Mouse (Mus musculus): ENCODE data around the gene Psma6. TPM values are rescaled to one million over a fixed set of nuclear protein-coding genes. Genes with fewer than 3 reads are reported as not detected.

The Psma6 gene
- polyA plus RNA-seq, 1 experiment from 2014 or later, result 528 TPM

DNA sequence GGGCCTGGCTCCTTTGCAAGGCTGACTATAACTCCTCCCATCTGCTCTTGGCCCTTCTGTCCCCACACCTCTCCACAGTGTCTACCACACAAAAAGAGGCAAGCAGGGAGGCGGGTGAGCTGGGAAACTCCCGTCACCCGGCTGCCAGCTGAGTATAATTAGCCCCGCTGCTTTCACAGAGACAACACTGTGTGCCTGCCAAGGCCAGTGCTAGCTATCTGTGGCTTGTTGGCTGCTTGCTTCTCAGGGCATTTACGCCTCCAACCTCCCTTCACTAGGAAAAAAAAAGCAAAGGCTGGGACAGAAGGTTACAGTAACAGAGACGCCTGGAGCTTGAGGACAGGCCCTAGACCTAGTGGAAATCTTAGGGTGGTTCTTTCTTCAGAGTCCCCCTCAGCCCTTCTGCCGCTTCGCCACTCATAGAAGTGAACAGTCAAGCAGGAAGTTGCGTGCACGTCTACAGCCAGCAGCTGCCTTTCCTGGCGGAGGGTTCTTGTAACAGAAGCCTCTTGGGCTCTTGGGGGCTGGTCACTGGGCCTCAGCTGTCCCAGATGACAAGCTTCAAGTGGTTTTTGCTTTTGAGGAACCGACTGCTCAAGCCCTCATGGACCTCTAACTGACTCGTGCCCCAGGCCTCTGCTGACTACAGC, 62.8 kb downstream of the Psma6 start:
- 33% methylated on average over 13 of the region's 13 CpGs for WGBS
- no peaks in the 10 kb centered on the region for H3K9me3 ChIP-seq
- DNase-seq (ENCODE audit: low spot score), result peak; percentile 64
- peak overlapping the region; percentile 83 for H3K27ac ChIP-seq
- H3K4me1 ChIP-seq (replicated peaks), result peaks cover 50% of the 10 kb centered on the region
- H3K4me3 ChIP-seq, result no peak overlapping the region
- H3K36me3 ChIP-seq, result no peaks in the 10 kb centered on the region
- H3K27me3 ChIP-seq (ENCODE audit: insufficient read depth, poor library complexity, severe bottlenecking), result no peaks in the 10 kb centered on the region

- no peaks in the 10 kb centered on the region for H3K27me3 ChIP-seq (ENCODE audit: insufficient read depth, poor library complexity, severe bottlenecking)
- no peak overlapping the region for H3K4me3 ChIP-seq
- H3K4me1 ChIP-seq (replicated peaks), result peaks cover 51% of the 10 kb centered on the region
- H3K36me3 ChIP-seq, result no peaks in the 10 kb centered on the region
- H3K9me3 ChIP-seq, result no peaks in the 10 kb centered on the region
- no peak for DNase-seq (ENCODE audit: low spot score)
- WGBS, result 75% methylated on average over 11 of the region's 11 CpGs
- peak overlapping the region; percentile 83 for H3K27ac ChIP-seq
These were observed 63.4 kb downstream of the Psma6 start for GRCm38 (mm10) chr12:55447396-55447760.

DNA sequence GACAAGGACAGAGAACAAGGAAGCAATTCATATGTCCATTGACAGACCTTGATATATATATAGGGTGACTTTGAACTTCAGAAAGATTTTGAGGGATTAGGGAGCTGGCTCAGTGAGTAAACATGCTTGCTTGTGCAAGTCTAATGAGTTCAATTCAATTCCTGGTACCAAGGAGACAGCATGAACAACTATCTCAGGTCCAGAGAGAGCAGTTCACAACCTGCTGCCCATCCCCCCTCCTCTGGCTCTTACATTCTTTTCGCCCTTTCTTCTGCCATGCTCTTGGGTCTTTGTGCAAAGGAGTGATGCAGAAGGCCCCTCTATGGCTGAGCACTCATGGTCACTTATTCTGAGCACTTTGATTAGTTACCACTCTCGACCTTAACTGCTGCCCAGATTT, 64.4 kb downstream of the Psma6 start:
- H3K4me3 ChIP-seq, result no peak overlapping the region
- H3K36me3 ChIP-seq, result no peaks in the 10 kb centered on the region
- H3K27me3 ChIP-seq (ENCODE audit: insufficient read depth, poor library complexity, severe bottlenecking), result no peaks in the 10 kb centered on the region
- H3K27ac ChIP-seq, result no peak overlapping the region
- no peak for DNase-seq (ENCODE audit: low spot score)
- no peaks in the 10 kb centered on the region for H3K9me3 ChIP-seq
- peaks cover 52% of the 10 kb centered on the region for H3K4me1 ChIP-seq (replicated peaks)
- 78% methylated on average over 2 of the region's 2 CpGs for WGBS

- Histone ChIP-seq H3K9me3 (no peaks in the 10 kb centered on the region), H3K36me3 (no peaks in the 10 kb centered on the region), H3K27ac (no peak overlapping the region), H3K4me1 (replicated peaks) (peaks cover 49% of the 10 kb centered on the region), H3K27me3 (ENCODE audit: insufficient read depth, poor library complexity, severe bottlenecking) (no peaks in the 10 kb centered on the region), H3K4me3 (no peak overlapping the region)
- WGBS, result 94% methylated on average over 2 of the region's 2 CpGs
- DNase-seq (ENCODE audit: low spot score), result no peak
These were observed 65.0 kb downstream of the Psma6 start for GRCm38 (mm10) chr12:55449048-55449447.

- no peaks in the 10 kb centered on the region for H3K9me3 ChIP-seq
- no peaks in the 10 kb centered on the region for H3K27me3 ChIP-seq (ENCODE audit: insufficient read depth, poor library complexity, severe bottlenecking)
- no peak for DNase-seq (ENCODE audit: low spot score)
- WGBS, result 63% methylated on average over 16 of the region's 16 CpGs
- H3K27ac ChIP-seq, result peak overlapping the region; percentile 25; the same call in 1 of the 2 replicates
- H3K4me1 ChIP-seq (replicated peaks), result peaks cover 48% of the 10 kb centered on the region
- no peaks in the 10 kb centered on the region for H3K36me3 ChIP-seq
- H3K4me3 ChIP-seq, result no peak overlapping the region
These were observed 66.4 kb downstream of the Psma6 start for GRCm38 (mm10) chr12:55450421-55450820.

DNA sequence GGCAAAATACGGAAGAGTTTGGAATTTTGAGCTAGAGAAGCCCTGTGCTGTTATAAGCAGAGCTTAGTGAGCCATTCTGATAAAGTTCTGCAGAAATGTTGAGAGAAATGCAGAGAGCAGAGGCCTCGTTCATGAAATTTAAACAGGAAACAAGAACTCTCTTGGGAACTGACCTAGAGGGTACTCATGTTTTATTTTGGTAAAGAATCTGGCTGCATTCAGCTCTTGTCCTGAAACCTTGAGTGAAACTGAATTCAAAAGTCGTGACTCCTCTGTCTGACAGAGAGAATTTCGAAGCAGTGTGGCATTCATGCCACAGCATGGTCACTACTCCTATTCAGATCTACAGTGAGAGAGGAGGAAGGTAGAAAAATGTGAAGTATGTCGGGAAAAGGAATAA, 68.8 kb downstream of the Psma6 start:
- WGBS, result 58% methylated on average over 5 of the region's 5 CpGs
- H3K4me3 ChIP-seq, result no peak overlapping the region
- no peak for DNase-seq (ENCODE audit: low spot score)
- no peaks in the 10 kb centered on the region for H3K36me3 ChIP-seq
- H3K27ac ChIP-seq, result no peak overlapping the region
- no peaks in the 10 kb centered on the region for H3K27me3 ChIP-seq (ENCODE audit: insufficient read depth, poor library complexity, severe bottlenecking)
- no peaks in the 10 kb centered on the region for H3K9me3 ChIP-seq
- H3K4me1 ChIP-seq (replicated peaks), result peaks cover 34% of the 10 kb centered on the region

GRCm38 (mm10) chr12:55453924-55454323, 69.9 kb downstream of the Psma6 start:
- no peaks in the 10 kb centered on the region for H3K9me3 ChIP-seq
- peaks cover 27% of the 10 kb centered on the region for H3K4me1 ChIP-seq (replicated peaks)
- H3K27ac ChIP-seq, result no peak overlapping the region
- WGBS, result 66% methylated on average over 4 of the region's 4 CpGs
- no peak overlapping the region for H3K4me3 ChIP-seq
- H3K36me3 ChIP-seq, result no peaks in the 10 kb centered on the region
- no peak for DNase-seq (ENCODE audit: low spot score)
- no peaks in the 10 kb centered on the region for H3K27me3 ChIP-seq (ENCODE audit: insufficient read depth, poor library complexity, severe bottlenecking)

- no peaks in the 10 kb centered on the region for H3K27me3 ChIP-seq (ENCODE audit: insufficient read depth, poor library complexity, severe bottlenecking)
- no peaks in the 10 kb centered on the region for H3K36me3 ChIP-seq
- H3K4me1 ChIP-seq (replicated peaks), result peaks cover 23% of the 10 kb centered on the region
- H3K27ac ChIP-seq, result no peak overlapping the region
- DNase-seq (ENCODE audit: low spot score), result no peak
- no peaks in the 10 kb centered on the region for H3K9me3 ChIP-seq
- H3K4me3 ChIP-seq, result no peak overlapping the region
- WGBS, result 88% methylated on average over 10 of the region's 10 CpGs
These were observed 71.2 kb downstream of the Psma6 start for GRCm38 (mm10) chr12:55455206-55455605.

- Histone ChIP-seq H3K4me3 (no peak overlapping the region), H3K27me3 (ENCODE audit: insufficient read depth, poor library complexity, severe bottlenecking) (no peaks in the 10 kb centered on the region), H3K27ac (no peak overlapping the region), H3K4me1 (replicated peaks) (peaks cover 17% of the 10 kb centered on the region; the same call in 1 of the 2 replicates), H3K9me3 (no peaks in the 10 kb centered on the region), H3K36me3 (no peaks in the 10 kb centered on the region)
- DNase-seq (ENCODE audit: low spot score), result no peak
- 59% methylated on average over 3 of the region's 3 CpGs for WGBS
These were observed 72.1 kb downstream of the Psma6 start for GRCm38 (mm10) chr12:55456136-55456535.

DNA sequence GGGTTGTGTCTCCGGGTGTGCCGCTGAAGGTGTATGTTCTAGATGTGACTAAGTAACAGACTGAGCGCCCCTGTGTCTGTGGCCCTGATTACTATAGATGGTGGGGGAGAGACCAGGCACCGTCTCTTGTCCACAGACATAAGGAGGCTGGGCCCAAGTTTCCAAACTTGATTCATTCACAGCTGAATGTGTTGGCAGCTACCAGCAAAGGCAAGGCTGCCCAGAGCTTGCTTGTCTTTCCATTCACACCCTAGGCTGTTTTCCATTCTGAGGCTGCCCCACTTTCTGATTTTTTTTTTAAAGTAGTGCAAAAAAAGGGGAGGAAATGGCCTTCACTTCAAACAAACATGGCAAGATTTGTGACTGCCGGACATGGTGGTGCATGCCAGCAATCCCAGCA, 72.9 kb downstream of the Psma6 start:
- Histone ChIP-seq H3K36me3 (no peaks in the 10 kb centered on the region), H3K4me1 (replicated peaks) (peaks cover 17% of the 10 kb centered on the region; the same call in 1 of the 2 replicates), H3K27me3 (ENCODE audit: insufficient read depth, poor library complexity, severe bottlenecking) (no peaks in the 10 kb centered on the region), H3K27ac (no peak overlapping the region), H3K9me3 (no peaks in the 10 kb centered on the region), H3K4me3 (no peak overlapping the region)
- DNase-seq (ENCODE audit: low spot score), result no peak
- 92% methylated on average over 5 of the region's 5 CpGs for WGBS

- WGBS, result 89% methylated on average over 8 of the region's 8 CpGs
- DNase-seq (ENCODE audit: low spot score), result no peak
- H3K36me3 ChIP-seq, result no peaks in the 10 kb centered on the region
- no peaks in the 10 kb centered on the region for H3K27me3 ChIP-seq (ENCODE audit: insufficient read depth, poor library complexity, severe bottlenecking)
- H3K27ac ChIP-seq, result no peak overlapping the region
- no peak overlapping the region for H3K4me3 ChIP-seq
- no peaks in the 10 kb centered on the region for H3K9me3 ChIP-seq
- H3K4me1 ChIP-seq (replicated peaks), result peaks cover 23% of the 10 kb centered on the region
These were observed 75.7 kb downstream of the Psma6 start for GRCm38 (mm10) chr12:55459739-55460138.

GRCm38 (mm10) chr12:55460900-55461299, 76.9 kb downstream of the Psma6 start:
- H3K4me3 ChIP-seq, result no peak overlapping the region
- H3K27ac ChIP-seq, result no peak overlapping the region
- no peaks in the 10 kb centered on the region for H3K27me3 ChIP-seq (ENCODE audit: insufficient read depth, poor library complexity, severe bottlenecking)
- WGBS, result 68% methylated on average over 4 of the region's 4 CpGs
- H3K4me1 ChIP-seq (replicated peaks), result peaks cover 35% of the 10 kb centered on the region
- no peaks in the 10 kb centered on the region for H3K36me3 ChIP-seq
- no peaks in the 10 kb centered on the region for H3K9me3 ChIP-seq
- DNase-seq (ENCODE audit: low spot score), result no peak

DNA sequence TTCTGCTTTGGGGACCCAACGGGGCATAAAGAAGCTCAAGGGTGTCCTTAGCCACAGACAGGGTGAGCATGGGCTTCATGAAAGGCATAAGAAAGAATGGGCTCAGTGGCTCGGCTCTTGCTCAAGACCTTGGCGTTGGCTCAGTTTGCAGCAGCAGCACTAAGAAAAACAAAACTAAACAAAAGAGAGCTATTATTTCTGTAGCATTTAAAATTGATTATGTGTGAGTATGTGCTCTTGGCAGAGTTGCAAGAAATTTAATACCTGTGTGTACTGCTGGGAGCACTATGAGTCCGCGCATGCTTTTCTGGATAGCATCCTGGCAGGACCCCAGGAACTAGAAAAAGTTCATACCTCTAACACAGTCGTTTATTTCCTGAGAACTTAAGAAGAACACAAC, 77.7 kb downstream of the Psma6 start:
- no peak overlapping the region for H3K4me3 ChIP-seq
- H3K27ac ChIP-seq, result no peak overlapping the region
- H3K4me1 ChIP-seq (replicated peaks), result peaks cover 43% of the 10 kb centered on the region
- 82% methylated on average over 6 of the region's 6 CpGs for WGBS
- 0 out of 2 replicates have a peak, but pooled peaks cover 6% of the 10 kb centered on the region for H3K27me3 ChIP-seq (ENCODE audit: insufficient read depth, poor library complexity, severe bottlenecking)
- no peaks in the 10 kb centered on the region for H3K36me3 ChIP-seq
- no peak for DNase-seq (ENCODE audit: low spot score)
- H3K9me3 ChIP-seq, result no peaks in the 10 kb centered on the region

- no peak for DNase-seq (ENCODE audit: low spot score)
- Histone ChIP-seq H3K27ac (no peak overlapping the region), H3K4me3 (no peak overlapping the region), H3K27me3 (ENCODE audit: insufficient read depth, poor library complexity, severe bottlenecking) (peaks cover 12% of the 10 kb centered on the region; the same call in 1 of the 2 replicates), H3K36me3 (no peaks in the 10 kb centered on the region), H3K9me3 (no peaks in the 10 kb centered on the region), H3K4me1 (replicated peaks) (peaks cover 50% of the 10 kb centered on the region)
- WGBS, result 86% methylated on average over 6 of the region's 6 CpGs
These were observed 78.4 kb downstream of the Psma6 start for GRCm38 (mm10) chr12:55462456-55462855.
